Mouse (Mus musculus): ENCODE data around the gene Cpt1b. TPM values are rescaled to one million over a fixed set of nuclear protein-coding genes. Genes with fewer than 3 reads are reported as not detected.

Cpt1b gene
- total and polyA plus RNA-seq, 3 experiments: 0.92 to 2.0 TPM; not detected in 1

DNA sequence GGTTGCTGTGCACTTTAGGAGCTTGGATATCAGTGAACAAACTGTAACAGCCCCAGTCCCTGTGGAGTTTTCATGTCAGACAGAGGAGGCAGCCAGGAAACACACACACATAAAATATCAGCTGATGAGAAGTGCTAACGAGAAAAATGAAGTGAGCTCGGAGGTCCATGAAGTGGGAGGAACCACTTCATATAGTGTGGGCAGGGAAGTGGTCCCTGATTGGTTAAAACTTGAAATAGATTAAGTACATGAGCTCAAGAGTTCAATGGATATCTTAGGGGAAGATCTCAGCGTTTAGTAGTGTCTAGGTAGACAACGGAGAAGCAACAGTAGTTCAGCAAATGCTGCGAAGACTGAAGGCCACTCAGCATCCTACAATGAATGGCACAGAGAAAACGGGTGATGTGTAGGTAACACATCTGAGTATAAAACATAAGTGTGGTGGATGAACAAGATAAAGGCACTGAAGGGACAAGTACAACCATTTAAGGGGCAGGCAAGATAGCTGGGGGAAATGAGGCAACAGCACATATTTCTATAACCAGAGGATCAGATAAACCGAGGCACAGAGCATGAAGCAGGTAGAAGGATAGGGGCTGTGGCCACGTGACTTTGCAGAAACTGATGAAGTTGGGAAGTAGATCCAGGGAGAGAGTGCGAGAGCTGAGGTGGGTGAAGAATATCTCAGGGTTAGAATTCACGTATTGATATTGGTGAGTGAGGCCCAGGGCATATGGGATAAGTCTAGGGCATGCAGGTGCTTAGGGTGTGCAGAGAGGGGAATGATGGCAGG, 20.6 kb downstream of the Cpt1b start (continued):
- peak; percentile 71 for TF ChIP-seq MAX (IDR thresholded peaks at IDR 0.05; ENCODE audit: low read length)
- peak; percentile 92 for TF ChIP-seq USF1 (IDR thresholded peaks at IDR 0.05; ENCODE audit: low read depth, low read length)
- TF ChIP-seq POLR2AphosphoS2 (IDR thresholded peaks at IDR 0.05; ENCODE audit: low read length): 0 out of 2 replicates have a peak, but pooled peaks have one; percentile 31
- TF ChIP-seq POLR2A (IDR thresholded peaks at IDR 0.05; ENCODE audit: control insufficient read depth in 1 of 2, insufficient read depth in 1 of 2, low read depth in 1 of 2, low read length in 2 of 2, poor library complexity in 1 of 2): peak in 1 of 2 experiments; percentile 37; a peak in 1 of 4 replicates

DNA sequence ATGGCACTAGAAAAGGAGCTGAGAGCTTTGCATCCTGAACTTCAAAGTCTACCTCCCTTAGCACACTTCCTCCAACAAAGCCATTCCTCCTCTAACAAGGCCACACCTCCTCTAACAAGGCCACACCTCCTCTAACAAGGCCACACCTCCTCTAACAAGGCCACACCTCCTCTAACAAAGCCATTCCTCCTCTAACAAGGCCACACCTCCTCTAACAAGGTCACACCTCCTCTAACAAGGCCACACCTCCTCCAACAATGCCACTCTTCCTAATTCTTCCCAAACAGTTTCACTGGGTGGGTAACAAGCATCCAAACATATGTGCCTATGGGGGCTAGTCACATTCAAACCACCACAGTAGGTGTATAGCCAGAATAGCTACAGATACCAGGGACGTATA, 23.2 kb downstream of the Cpt1b start:
- Histone ChIP-seq H3K4me3 (ENCODE audit: control insufficient read depth in 1 of 2, insufficient read depth in 1 of 2, low read depth in 2 of 2, low read length in 2 of 2) (no peak overlapping the region), H3K27me3 (ENCODE audit: control insufficient read depth in 1 of 2, insufficient read depth in 2 of 2, low read length in 2 of 2) (no peaks in the 10 kb centered on the region), H3K9ac (ENCODE audit: control insufficient read depth, low read depth, low read length, poor library complexity, severe bottlenecking) (no peak overlapping the region), H3K9me3 (replicated peaks; ENCODE audit: insufficient read depth, low read length) (no peaks in the 10 kb centered on the region), H3K79me2 (ENCODE audit: control insufficient read depth, insufficient read depth, low read length, poor library complexity) (no peaks in the 10 kb centered on the region), H3K27ac (ENCODE audit: control insufficient read depth, low read depth, low read length) (no peak overlapping the region), H3K4me1 (ENCODE audit: control insufficient read depth in 1 of 2, insufficient read depth in 2 of 2, low read length in 2 of 2) (peaks cover 21 to 36% of the 10 kb centered on the region in 2 experiments), H3K36me3 (ENCODE audit: control insufficient read depth in 1 of 2, insufficient read depth in 2 of 2, low read length in 2 of 2) (peaks cover 0 to 23% of the 10 kb centered on the region in 2 experiments; a peak in 2 of 4 replicates)
- DNase-seq (ENCODE audit: low read depth, low spot score): peak; percentile 46
- TF ChIP-seq EP300 (IDR thresholded peaks at IDR 0.05; ENCODE audit: low read depth in 1 of 2, low read length in 2 of 2) (no peak), RAD21 (IDR thresholded peaks at IDR 0.05; ENCODE audit: low read depth, low read length) (no peak), TCF12 (IDR thresholded peaks at IDR 0.05; ENCODE audit: low read depth, low read length) (no peak), USF1 (IDR thresholded peaks at IDR 0.05; ENCODE audit: low read depth, low read length) (no peak), ZC3H11A (IDR thresholded peaks at IDR 0.05; ENCODE audit: low read depth, low read length) (no peak), SIN3A (IDR thresholded peaks at IDR 0.05; ENCODE audit: low read length) (no peak), E2F4 (IDR thresholded peaks at IDR 0.05; ENCODE audit: borderline replicate concordance, low read depth, low read length) (no peak), KAT2A (conservative IDR thresholded peaks at IDR 0.05; ENCODE audit: low read depth, low read length) (no peak), TBP (IDR thresholded peaks at IDR 0.05; ENCODE audit: low read depth, low read length) (no peak), POLR2A (IDR thresholded peaks at IDR 0.05; ENCODE audit: control insufficient read depth in 1 of 2, insufficient read depth in 1 of 2, low read depth in 1 of 2, low read length in 2 of 2, poor library complexity in 1 of 2) (no peak), JUND (IDR thresholded peaks at IDR 0.05; ENCODE audit: low read depth, low read length) (no peak), CHD2 (IDR thresholded peaks at IDR 0.05; ENCODE audit: low read length) (no peak), MYC (IDR thresholded peaks at IDR 0.05; ENCODE audit: low read depth, low read length) (no peak), NELFE (IDR thresholded peaks at IDR 0.05; ENCODE audit: low read depth, low read length) (no peak), GABPA (IDR thresholded peaks at IDR 0.05; ENCODE audit: low read depth, low read length) (no peak), SMC3 (IDR thresholded peaks at IDR 0.05; ENCODE audit: low read depth, low read length) (no peak), GATA1 (IDR thresholded peaks at IDR 0.05; ENCODE audit: low read depth, low read length) (no peak), MAX (IDR thresholded peaks at IDR 0.05; ENCODE audit: low read length) (no peak), NRF1 (IDR thresholded peaks at IDR 0.05; ENCODE audit: insufficient read depth, low read depth, low read length, poor library complexity, severe bottlenecking) (no peak), POLR2AphosphoS5 (IDR thresholded peaks at IDR 0.05; ENCODE audit: borderline replicate concordance, low read depth, low read length) (no peak)
